Mouse (Mus musculus) c-Kit-positive CD71-negative TER-119-negative erythroid progenitor cells, embryonic 14.5 days (primary cell): Measurements from ENCODE around the gene Map1lc3b.
"Not testable (repeated sequence)": the region's sequence is repeated elsewhere in the genome, so short reads cannot be mapped to it uniquely, and the experiment has no call there.

Experiments used
- DNase-seq: peaks from one replicate; pipeline ENCODE4 v3.0.0-alpha.2; 2013; ENCODE audit warnings: low read depth

The Map1lc3b gene

DNA sequence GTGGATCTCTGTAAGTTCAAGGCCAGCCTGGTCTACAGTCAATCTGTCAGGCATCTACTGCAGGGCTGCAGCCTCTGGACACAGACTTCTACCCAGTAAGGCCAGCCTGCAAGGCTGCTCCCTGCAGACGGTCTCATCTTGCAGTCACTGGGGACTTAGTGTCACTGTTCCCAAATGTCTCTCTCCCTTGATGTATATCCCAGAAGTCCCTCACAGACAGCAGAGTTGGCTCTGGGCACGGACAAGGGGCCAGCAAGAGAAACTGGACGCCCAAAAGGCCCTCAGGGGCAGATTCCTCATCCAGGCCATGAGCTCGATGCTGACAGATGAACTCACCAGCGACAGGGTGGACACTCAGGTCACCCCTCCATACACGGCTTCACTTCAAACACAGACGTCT lies 18.0 kb upstream of the Map1lc3b start:
- DNase-seq, result no peak

DNA sequence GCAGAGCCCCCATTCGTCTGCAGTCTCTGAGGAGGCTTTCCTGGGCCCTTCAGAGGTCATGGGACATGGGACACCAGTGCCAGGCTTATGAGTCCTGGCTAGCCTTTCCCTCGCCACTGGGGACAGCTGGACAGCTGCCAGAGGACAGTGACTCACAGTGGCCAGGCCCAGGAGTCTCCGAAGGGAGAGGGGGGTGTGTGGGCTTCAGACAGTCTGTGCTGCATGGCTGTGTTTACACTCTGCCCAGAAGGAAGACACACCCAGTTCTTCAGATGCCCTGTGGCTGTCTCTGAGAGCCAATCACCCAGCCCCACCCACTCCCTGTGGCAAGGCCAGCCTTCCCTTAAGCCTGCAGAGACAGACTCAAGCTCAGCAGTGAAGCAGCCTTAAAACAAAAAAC lies 16.9 kb upstream of the Map1lc3b start:
- DNase-seq, result no peak

DNA sequence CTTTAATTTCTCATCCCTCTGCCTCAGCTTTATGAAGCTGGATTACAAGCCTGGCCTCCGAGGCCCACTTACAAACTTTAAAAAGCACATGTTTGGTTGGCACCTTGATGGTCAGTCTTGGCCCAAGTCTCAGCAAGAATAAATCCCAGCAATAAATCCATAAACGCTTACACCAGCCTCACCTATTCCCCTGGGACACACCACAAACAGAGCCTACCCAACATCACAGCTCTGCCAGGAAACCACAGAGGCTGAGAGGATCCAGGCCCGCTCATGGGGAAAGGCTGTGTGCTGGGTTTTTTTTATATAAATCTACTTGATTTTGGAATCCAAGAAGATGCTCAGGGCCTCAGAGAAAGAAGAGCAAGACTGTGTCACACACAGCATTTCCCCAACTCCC lies 14.5 kb upstream of the Map1lc3b start:
- no peak for DNase-seq

DNA sequence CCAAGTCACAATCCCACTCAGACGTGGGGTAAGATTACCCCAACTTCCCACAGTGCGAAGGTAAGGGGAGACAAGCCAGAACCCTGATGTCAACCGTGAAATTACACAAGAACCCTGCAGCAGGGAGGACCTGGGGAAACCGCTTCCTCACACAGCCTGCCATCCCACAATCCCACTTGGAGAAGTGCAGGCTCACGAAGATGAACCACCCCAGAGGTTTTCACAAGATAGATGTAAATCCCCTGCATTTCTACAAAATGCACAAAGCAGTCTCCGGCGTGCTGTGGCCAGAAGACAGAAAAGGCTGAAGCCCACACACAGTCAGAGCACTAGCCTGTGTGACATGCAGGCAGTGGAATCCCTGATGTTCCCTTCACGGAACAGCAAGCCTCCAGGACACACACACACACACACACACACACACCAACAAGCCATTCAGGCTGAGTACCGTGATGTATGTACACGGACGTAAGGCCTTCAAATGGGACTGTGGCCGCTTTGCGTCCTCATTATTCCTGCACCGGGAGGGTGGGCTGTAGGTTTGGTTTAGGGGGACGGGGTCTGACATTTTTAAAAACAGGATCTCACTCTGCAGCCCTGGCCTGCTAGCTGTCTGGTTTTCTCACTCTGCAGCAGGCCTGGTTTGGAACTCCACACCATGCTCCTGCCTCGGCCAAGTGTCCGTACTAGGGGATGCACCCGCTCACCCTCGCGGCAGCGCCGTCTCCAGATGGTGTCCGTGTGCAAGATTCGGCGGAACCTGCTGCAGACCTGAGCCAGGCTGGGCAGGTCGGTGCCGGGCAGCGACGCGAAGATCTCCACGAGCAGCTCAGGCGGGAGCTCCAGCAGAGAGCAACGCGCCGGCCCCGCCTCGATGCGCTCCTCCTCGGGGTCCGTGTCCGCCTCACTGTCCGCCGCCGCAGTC lies 12.1 kb upstream of the Map1lc3b start:
- no peak for DNase-seq

GRCm38 (mm10) chr8:121578676-121579451 lies 11.3 kb upstream of the Map1lc3b start, which contains the start of gene Fbxo31:
TSS of gene Fbxo31 (minus strand) at chr8:121578806.
- peak; percentile 94 for DNase-seq

GRCm38 (mm10) chr8:121580465-121580864 lies 9.7 kb upstream of the Map1lc3b start:
- no peak for DNase-seq

DNA sequence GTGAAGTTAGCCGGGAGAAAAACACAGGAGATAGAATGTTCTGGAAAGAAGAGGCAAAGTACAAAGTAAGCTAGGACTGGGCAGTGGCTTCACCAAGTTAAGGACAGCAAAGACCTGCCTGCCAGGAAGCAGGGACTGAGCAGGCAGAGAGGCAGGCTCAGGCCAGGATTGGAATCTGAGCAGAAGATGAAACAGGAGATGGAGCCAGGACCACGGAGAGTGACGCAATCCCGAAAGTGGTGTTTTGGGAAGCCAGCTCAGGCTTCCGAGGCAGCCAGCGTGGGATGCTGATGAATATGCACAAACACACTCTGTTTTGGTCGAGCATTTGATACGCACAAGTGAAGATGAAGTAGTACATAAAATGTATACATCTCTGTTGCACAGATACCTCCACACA lies 6.5 kb upstream of the Map1lc3b start:
- DNase-seq, result no peak

DNA sequence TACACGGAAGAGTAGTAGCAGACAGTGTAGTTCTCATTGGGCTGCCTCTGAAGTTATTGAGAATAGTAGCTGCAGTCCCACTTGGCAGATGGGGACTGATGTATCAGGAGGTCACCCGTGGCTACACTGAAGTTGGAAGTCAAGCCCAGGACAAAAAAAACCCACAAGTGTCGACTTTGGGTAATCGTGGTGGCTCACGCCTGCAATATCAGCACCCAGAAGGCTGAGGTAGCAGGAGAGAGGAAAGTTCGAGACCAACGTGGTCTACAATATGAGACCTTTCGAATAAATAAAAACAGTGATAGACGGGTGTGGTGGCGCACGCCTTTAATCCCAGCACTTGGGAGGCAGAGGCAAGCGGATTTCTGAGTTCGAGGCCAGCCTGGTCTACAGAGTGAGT lies 5.4 kb upstream of the Map1lc3b start:
- DNase-seq, result no peak

DNA sequence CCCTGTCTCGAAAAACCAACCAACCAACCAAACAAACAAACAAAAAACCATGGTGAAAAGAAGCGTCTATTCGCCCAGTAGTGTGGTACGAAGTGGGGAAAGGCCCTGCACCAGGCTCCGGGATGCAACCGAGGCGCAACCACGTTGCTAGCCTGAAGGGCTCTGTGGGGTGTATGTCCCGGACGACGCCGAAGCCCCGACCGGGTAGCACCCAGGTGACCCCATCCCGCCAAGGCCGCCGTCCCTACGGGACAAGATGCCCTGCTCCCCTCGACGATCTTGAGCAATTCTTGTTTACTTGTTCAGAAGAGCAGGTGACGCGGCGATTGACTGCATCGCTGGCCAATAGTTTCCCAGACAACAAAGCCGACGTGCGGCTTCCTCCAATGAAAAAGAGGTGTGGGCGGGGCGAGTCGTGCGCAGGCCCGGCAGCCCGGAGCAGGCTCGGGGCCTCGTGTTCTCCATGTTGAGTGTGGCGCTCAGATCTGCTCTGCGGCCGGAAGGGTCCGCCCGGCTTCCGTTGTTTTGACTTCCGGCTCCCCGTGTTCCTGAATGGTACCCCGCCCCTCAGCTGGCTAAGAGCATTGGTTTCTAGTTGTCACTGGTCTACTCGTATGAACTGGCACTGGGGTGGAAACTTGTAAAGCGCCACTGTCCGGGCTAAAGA lies 4.9 kb upstream of the Map1lc3b start:
- peak; percentile 96 for DNase-seq

DNA sequence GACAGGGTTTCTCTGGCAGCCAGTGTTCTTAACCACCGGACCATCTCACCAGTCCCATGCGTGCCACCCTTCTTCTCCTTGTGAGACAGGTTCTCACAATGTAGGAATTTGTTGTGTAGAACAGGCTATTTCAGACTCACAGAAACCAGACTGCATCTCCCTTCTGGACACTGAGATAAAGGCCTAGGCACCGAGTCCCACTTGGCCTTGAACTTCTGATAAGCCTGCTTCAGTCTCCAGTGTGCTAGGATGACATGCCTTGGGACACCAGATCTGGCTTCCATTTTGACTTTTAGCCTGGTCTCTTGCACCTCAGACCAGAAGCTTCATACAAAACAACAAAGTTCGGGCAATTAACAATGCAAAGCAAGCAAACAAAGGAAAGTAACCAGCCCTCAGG lies 1.4 kb upstream of the Map1lc3b start:
- DNase-seq, result no peak

- DNase-seq, result no peak
Observed at GRCm38 (mm10) chr8:121589205-121589726, 895 bp upstream of the Map1lc3b start.

GRCm38 (mm10) chr8:121591178-121592066 lies 1.3 kb downstream of the Map1lc3b start:
- DNase-seq, result no peak

GRCm38 (mm10) chr8:121593293-121593692 lies 3.1 kb downstream of the Map1lc3b start:
- DNase-seq, result no peak

DNA sequence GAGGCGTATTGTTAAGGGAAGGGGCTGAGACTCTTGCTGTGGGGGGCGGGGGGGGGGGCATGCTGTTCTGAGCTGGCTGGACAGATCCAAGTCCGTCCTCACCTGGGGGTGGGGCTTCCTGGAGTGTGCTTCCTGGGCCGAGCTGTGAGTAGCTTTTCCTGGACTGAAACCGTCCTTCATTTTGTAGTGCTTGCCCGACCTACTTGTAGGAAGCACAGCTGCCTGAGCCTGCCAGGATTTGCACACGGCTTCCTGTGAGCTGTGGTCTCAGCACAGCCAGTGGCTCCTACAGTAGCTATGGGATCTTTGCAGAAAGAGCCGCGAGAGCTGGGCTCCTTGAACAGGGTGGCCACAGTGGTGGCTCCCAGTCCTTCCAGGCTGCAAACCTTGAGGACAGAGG lies 3.8 kb downstream of the Map1lc3b start:
- no peak for DNase-seq

DNA sequence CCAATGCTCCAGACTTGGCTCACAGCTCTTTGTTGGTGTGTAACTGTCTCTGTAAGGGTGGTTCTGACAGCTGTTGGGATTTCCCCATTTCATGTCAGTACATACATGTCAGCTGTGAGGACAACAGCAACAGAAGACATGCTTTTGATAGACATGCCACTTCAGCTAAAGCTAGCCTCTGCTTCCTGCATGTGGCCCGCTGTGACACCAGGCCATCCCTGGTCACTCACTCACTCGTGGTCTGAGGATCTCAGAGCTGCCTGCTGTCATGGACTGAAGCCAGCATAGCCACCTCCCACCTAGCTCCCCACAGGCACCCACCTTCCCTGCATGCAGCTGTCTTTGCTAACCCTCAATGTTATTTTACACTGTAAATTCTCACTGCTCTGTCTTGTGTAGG lies 7.3 kb downstream of the Map1lc3b start:
- not testable (repeated sequence) for DNase-seq

DNA sequence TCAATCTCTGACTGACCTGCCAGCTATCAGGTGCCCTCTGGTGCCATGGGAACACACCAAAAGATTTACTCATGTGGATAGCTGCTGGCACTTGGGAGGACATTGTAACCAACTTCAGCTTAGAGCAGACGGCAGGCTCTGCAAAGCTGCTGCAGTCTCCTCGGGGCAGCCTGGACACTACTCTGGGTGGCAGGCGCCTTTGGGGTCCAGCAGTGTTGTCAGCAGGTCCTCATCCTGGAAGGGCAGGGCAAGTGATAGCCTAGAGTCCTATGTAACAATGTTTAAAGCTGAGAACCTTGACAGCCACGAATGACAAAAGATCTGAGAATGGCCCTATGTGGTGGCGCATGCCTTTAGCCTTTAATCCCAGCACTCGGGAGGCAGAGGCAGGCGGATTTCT lies 8.0 kb downstream of the Map1lc3b start:
- DNase-seq, result no peak

GRCm38 (mm10) chr8:121598892-121599291 lies 8.7 kb downstream of the Map1lc3b start:
- DNase-seq, result no peak

GRCm38 (mm10) chr8:121599842-121600241 lies 9.7 kb downstream of the Map1lc3b start:
- DNase-seq, result no peak

GRCm38 (mm10) chr8:121602411-121602810 lies 12.2 kb downstream of the Map1lc3b start:
- DNase-seq, result no peak

GRCm38 (mm10) chr8:121602860-121603259 lies 12.7 kb downstream of the Map1lc3b start:
- peak; percentile 71 for DNase-seq

- no peak for DNase-seq
Observed at GRCm38 (mm10) chr8:121603801-121604200, 13.6 kb downstream of the Map1lc3b start.
